20 mouse cellular contexts compared by ENCODE assay signal in genomic region chr10:7594797-7595196, GRCm38 (mm10). TPM values are rescaled to one million over a fixed set of nuclear protein-coding genes. Genes with fewer than 3 reads are reported as not detected.
DNase-seq lines count a peak whose midpoint lies in the region; ATAC-seq lines count a peak whose summit lies in the region.
"Had no signal": no experiment of that assay in that cellular context is flagged by ENCODE, and none has a peak within 500 bp of the region (broad histone marks: within the 10 kb centered on the region; RNA-seq: fewer than 3 reads in every experiment).

No protein-coding gene starts in this region.

- no peak overlapping the region for H3K4me3 ChIP-seq in forebrain, embryonic 16.5 days (replicated peaks; ENCODE audit: low read length)
- H3K4me3 ChIP-seq: embryonic facial prominence, embryonic 13.5 days; embryonic facial prominence, embryonic 15.5 days; erythroblast, embryonic 14.5 days; forebrain, embryonic 10.5 days; forebrain, embryonic 12.5 days had no signal

- no peak overlapping the region for H3K9ac ChIP-seq in forebrain, embryonic 16.5 days (replicated peaks; ENCODE audit: low read depth, low read length)
- H3K9ac ChIP-seq: embryonic facial prominence, embryonic 13.5 days; embryonic facial prominence, embryonic 15.5 days; forebrain, embryonic 12.5 days; forebrain, postnatal 0 days had no signal

- no peaks in the 10 kb centered on the region for H3K27me3 ChIP-seq in forebrain, embryonic 16.5 days (replicated peaks; ENCODE audit: control insufficient read depth, insufficient read depth, low read length)
- H3K27me3 ChIP-seq: Patski had no signal

- H3K4me2 ChIP-seq in forebrain, embryonic 16.5 days (ENCODE audit: low read length), result no peak overlapping the region
- H3K4me2 ChIP-seq: embryonic facial prominence, embryonic 13.5 days; embryonic facial prominence, embryonic 15.5 days; forebrain, embryonic 12.5 days had no signal

- ATAC-seq in forebrain, embryonic 16.5 days, result no peak
- ATAC-seq: activated CD4-positive, CD25-positive, alpha-beta regulatory T cell, adult 4 months; forebrain, embryonic 14.5 days; forebrain, postnatal 0 days; Patski had no signal

- H3K36me3 ChIP-seq in forebrain, embryonic 16.5 days (ENCODE audit: control insufficient read depth, insufficient read depth), result no peaks in the 10 kb centered on the region
- H3K36me3 ChIP-seq: embryonic facial prominence, embryonic 13.5 days; embryonic facial prominence, embryonic 15.5 days; forebrain, embryonic 10.5 days; forebrain, embryonic 12.5 days had no signal

- no peak overlapping the region for H3K27ac ChIP-seq in forebrain, embryonic 16.5 days (ENCODE audit: low read length)
- H3K27ac ChIP-seq: embryonic facial prominence, embryonic 13.5 days; embryonic facial prominence, embryonic 15.5 days; forebrain, embryonic 10.5 days; forebrain, embryonic 12.5 days had no signal

- peaks cover 18% of the 10 kb centered on the region for H3K4me1 ChIP-seq in forebrain, embryonic 16.5 days (replicated peaks; ENCODE audit: control insufficient read depth, insufficient read depth, low read length)

- WGBS in forebrain, embryonic 16.5 days, result 46% methylated on average over 7 of the region's 7 CpGs

- no peaks in the 10 kb centered on the region for H3K9me3 ChIP-seq in forebrain, embryonic 16.5 days (ENCODE audit: control insufficient read depth, low read length)
- H3K9me3 ChIP-seq: embryonic facial prominence, embryonic 13.5 days; embryonic facial prominence, embryonic 15.5 days; forebrain, embryonic 10.5 days; forebrain, embryonic 12.5 days had no signal

- DNase-seq in cerebellum, postnatal 10 days, result peak; percentile 40 to 49
- DNase-seq in cerebellum, adult 11-12 months, result no peak
- DNase-seq in MN1 (ENCODE audit: low spot score), result peak; percentile 74
- DNase-seq in brain, adult 2 months (ENCODE audit: low read depth, low spot score), result peak; percentile 36
- DNase-seq: adrenal gland, adult 8-10 months; adrenal gland, postnatal 14 days; adrenal gland, postnatal 36 days; cerebellum, adult 9-11 months; cerebellum, postnatal 36 days; embryo, embryonic 11 days; forebrain, postnatal 0 days had no signal

RNA-seq across cellular contexts. Expression of gene Lrp11, which starts 5.2 kb away (rescaled TPM):
- 38.6 and 40.8 TPM in 2 replicates for polyA plus RNA-seq in forebrain, embryonic 16.5 days (2015; fragmentation: Nextera tagmentation; extraction: Ambion mirVana)
- polyA plus RNA-seq: erythroblast, embryonic 14.5 days had no signal
